Mouse (Mus musculus): Measurements from ENCODE around the gene Tsen34.

DNA sequence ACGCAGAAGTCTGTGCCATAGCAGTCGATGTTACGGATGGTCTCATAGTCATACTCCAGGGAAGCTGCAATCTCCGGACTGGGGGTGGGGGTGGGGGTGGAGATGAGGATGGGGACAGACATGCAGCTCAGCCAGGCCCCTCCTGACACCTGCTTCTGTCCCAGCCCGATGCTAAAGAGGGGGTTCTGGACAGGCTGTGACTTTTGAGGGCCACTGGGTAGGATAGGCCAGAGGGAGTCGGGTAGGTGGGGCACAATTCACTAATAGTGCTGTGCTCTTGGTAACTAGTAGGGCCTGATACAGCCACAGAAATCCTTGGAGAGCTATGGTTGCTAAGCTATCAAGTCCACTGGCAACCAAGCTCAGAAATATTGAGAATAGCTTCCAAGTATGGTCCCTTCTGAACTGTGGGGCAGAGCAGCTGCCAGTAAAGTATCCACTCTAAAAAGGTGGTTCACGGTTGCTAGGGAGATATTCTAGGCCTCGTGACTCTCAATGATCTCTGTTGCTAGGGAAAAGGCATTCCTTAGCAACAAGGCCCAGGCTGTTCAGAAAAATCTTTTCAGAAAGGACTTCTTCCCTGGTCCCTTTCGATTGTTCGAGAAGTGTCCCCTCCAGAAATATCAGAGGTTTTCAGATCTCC lies 8.6 kb upstream of the Tsen34 start:
- TF ChIP-seq GATA1 (IDR thresholded peaks at IDR 0.05; ENCODE audit: borderline replicate concordance, low read length) = no peak
- TF ChIP-seq CTCF (IDR thresholded peaks at IDR 0.05; ENCODE audit: low read depth, low read length) = no peak
- TF ChIP-seq TAL1 (conservative IDR thresholded peaks at IDR 0.05; ENCODE audit: low read depth, low read length) = no peak
